Mouse (Mus musculus): Measurements from ENCODE around the gene Mapk11.

Gene Mapk11

GRCm38 (mm10) chr15:89149271-89150040 lies at the start of gene Mapk11:
TSS of gene Mapk11 (minus strand) at chr15:89149628.
- peak in 1 of 2 experiments; percentile 66 for DNase-seq

GRCm38 (mm10) chr15:89197056-89197455 lies 47.6 kb upstream of the Mapk11 start:
- DNase-seq: peak in 1 of 2 experiments; percentile 52

- peak; percentile 96 to 97 for DNase-seq
These were observed 46.9 kb upstream of the Mapk11 start, which contains the start of gene Dennd6b for GRCm38 (mm10) chr15:89196313-89196706. TSS of gene Dennd6b (minus strand) at chr15:89196496.

- DNase-seq: peak; percentile 91 to 95
These were observed 46.4 kb upstream of the Mapk11 start for GRCm38 (mm10) chr15:89195690-89196312.

GRCm38 (mm10) chr15:89195261-89195681 lies 45.8 kb upstream of the Mapk11 start:
- peak in 1 of 2 experiments; percentile 38 for DNase-seq

- no peak for DNase-seq
These were observed 35.5 kb upstream of the Mapk11 start for GRCm38 (mm10) chr15:89184937-89185227.

- no peak for DNase-seq
These were observed 34.9 kb upstream of the Mapk11 start for GRCm38 (mm10) chr15:89184141-89184936.

GRCm38 (mm10) chr15:89182842-89183241 lies 33.4 kb upstream of the Mapk11 start:
- DNase-seq: peak in 1 of 2 experiments; percentile 35

GRCm38 (mm10) chr15:89182328-89182741 lies 32.9 kb upstream of the Mapk11 start:
- DNase-seq: peak; percentile 64 to 73

GRCm38 (mm10) chr15:89181561-89182270 lies 32.3 kb upstream of the Mapk11 start:
- peak; percentile 27 to 41 for DNase-seq

GRCm38 (mm10) chr15:89180571-89181229 lies 31.3 kb upstream of the Mapk11 start, which contains the start of gene Plxnb2:
TSS of gene Plxnb2 (minus strand) at chr15:89180788.
- DNase-seq: peak; percentile 75 to 84

GRCm38 (mm10) chr15:89180081-89180541 lies 30.7 kb upstream of the Mapk11 start:
- peak in 1 of 2 experiments; percentile 46 for DNase-seq

GRCm38 (mm10) chr15:89179630-89179964 lies 30.2 kb upstream of the Mapk11 start:
- no peak for DNase-seq

GRCm38 (mm10) chr15:89178954-89179629 lies 29.7 kb upstream of the Mapk11 start:
- peak; percentile 62 to 66 for DNase-seq

GRCm38 (mm10) chr15:89178260-89178860 lies 28.9 kb upstream of the Mapk11 start:
- DNase-seq: peak; percentile 86 to 88

- peak in 1 of 2 experiments; percentile 42 for DNase-seq
These were observed 28.3 kb upstream of the Mapk11 start for GRCm38 (mm10) chr15:89177576-89178259.

- peak; percentile 70 to 81 for DNase-seq
These were observed 27.7 kb upstream of the Mapk11 start for GRCm38 (mm10) chr15:89177121-89177520.

- peak in 1 of 2 experiments; percentile 33 for DNase-seq
These were observed 26.2 kb upstream of the Mapk11 start for GRCm38 (mm10) chr15:89175411-89176155.

- DNase-seq: peak in 1 of 2 experiments; percentile 48
These were observed 25.5 kb upstream of the Mapk11 start for GRCm38 (mm10) chr15:89174889-89175339.

- peak; percentile 81 to 86 for DNase-seq
These were observed 24.4 kb upstream of the Mapk11 start for GRCm38 (mm10) chr15:89173906-89174214.

Data from cerebellum, adult 18-20 months (tissue).